Mouse (Mus musculus) olfactory bulb, adult 2 months (tissue): ENCODE measurements around the gene Ccnl2.

Source experiments
- CTCF ChIP-seq: fragments of 200-500 bp; IDR thresholded peaks from 2 replicates; pipeline ENCODE4 v1.5.1; 2012; ENCODE audit warnings: low read depth, mild to moderate bottlenecking, low read length, moderate library complexity; ENCODE audit not compliant: insufficient read depth
- POLR2A ChIP-seq: fragments of 200-500 bp; IDR thresholded peaks from 2 replicates; pipeline ENCODE4 v1.6.1; 2012; ENCODE audit warnings: mild to moderate bottlenecking, low read depth, low read length, moderate library complexity; ENCODE audit not compliant: insufficient read depth

GRCm38 (mm10) chr4:155779498-155779897 lies 32.8 kb upstream of the Ccnl2 start:
- TF ChIP-seq CTCF (no peak), POLR2A (no peak)
